Mouse (Mus musculus) cerebellum, adult 9-10 months (tissue): ENCODE data around the gene Hoxb8.

Experiments
- DNase-seq: peaks from one replicate; pipeline ENCODE4 v3.0.0; 2022

Hoxb8 gene

GRCm38 (mm10) chr11:96301837-96302236 lies 20.1 kb downstream of the Hoxb8 start:
- peak; percentile 18 for DNase-seq

DNA sequence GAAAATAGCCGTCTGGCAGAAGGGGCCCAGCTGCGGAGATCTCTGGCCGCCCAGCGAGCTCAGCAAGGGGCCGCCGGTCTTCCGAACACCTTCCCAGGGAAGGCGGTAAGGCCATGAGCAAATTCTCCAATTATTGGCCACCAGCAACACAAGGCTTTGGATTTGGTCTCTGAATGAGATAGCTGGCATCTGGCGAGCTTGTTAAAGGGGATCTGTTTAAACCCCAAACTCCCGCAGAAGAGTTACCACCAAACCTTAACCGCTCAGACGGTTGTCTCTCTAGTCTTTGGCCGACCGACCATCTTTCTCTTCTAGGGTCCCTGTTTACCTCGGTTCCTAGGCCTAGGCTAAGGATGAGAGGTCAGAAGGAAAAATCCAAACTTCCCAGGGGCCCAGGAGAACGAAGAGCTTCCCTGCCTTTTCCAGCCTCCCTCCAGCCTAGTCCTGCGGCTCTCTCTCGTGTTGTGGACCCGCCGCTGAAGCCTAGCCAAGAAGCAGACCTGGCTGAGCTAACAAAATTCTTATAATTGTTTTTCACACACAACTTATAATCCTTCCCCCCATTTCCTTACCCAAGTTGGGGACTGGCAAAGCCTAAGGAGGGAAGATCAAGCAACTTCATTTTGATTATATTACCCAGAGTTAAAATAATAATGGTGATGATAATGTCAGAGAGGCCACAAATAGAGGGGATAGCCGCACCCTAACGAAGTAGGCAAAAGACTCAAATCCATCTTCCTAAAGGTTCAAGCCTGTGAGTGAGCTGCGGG lies 20.9 kb downstream of the Hoxb8 start:
- no peak for DNase-seq

GRCm38 (mm10) chr11:96303151-96304099 lies 21.7 kb downstream of the Hoxb8 start, which contains the start of gene Hoxb5:
TSS of gene Hoxb5 (plus strand) at chr11:96303336.
- no peak for DNase-seq

GRCm38 (mm10) chr11:96304381-96305195 lies 22.9 kb downstream of the Hoxb8 start:
- DNase-seq: no peak

DNA sequence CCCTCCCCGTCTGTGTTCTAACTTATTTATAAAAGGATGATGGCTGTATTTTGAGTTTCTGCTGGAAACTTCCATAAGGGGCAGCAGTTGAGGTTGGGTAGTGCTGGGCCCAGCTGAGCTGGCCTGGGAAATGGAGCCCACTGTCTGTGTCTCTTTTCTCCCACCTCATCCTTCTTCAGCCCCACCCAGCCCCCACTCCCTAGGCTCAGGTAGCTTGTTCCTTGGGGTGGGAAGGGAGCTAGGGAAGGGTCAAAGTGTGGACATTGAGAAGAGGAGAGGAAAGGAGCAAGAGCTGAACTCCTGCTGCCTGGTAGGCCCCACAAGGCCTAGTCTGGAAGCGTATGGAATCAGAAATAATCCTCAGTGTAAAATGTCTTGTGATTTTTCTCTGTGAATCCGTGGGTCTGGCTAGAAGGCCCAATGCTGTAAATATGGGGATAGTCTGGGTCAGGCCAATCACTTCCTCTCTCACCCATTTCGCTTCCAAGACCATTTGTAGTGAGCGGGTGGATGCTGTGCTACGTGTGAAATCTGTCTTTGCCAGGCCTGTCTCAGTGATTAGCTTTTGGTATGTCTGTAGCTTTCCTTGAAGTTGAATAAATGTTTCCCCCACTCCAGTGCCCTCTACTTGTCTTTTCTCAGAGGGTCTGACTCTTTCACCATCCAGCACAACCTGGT lies 23.9 kb downstream of the Hoxb8 start:
- DNase-seq: no peak

DNA sequence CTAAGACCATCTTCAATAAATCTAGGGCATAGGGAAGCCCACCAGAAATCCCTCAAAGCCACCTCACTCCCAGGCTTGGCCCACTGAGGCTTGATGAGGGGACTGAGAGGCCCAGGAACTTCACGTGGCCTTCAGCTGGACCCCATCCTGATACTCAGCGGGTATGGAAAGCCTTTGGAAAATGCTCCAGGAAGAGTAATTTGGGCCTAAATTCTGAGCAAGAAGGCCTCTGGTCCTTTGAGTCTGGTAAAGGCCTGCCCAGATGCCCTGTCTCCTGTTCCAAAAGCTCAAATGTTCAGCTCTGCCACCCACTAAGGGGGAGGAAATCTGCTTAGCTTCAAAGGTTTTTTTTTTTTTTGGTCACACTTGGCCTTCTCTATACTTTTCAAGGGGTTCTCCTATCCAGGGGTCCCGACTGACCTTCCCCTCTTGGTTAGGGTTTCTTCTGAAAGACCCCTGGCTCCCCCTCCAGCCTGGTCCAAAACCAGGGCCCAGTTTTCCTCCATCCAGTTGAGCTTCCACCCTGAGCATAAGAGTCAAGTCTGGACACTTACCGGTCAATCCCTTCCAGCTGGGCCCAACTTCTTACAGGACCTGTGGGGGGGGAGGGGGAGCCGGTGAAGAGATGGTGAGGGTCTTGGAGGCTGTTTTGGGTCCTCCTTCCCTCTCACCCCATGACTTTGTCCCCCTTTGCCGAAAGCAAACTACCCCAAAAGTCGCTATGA lies 24.6 kb downstream of the Hoxb8 start:
- no peak for DNase-seq

GRCm38 (mm10) chr11:96306908-96307269 lies 25.2 kb downstream of the Hoxb8 start:
- DNase-seq: no peak

DNA sequence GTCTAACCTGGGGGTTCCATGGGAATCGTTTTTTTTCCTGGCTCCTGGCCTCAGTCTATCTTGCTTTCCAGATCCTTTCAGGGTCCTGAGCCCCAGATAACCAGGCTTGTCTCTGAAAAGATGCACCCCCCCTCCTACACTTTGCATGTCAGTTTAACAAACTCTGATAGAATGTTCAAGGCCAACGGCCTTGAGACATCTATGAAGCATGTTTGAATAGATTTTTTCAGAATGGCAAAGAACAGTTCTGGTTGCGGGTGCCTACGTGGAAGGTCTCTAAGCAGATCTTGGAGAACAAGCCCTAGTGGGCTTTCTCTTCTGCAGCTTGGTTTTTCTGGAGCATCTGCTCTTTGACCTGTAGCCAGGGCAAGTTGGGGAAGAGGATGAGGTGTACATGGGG lies 27.1 kb downstream of the Hoxb8 start:
- DNase-seq: no peak

DNA sequence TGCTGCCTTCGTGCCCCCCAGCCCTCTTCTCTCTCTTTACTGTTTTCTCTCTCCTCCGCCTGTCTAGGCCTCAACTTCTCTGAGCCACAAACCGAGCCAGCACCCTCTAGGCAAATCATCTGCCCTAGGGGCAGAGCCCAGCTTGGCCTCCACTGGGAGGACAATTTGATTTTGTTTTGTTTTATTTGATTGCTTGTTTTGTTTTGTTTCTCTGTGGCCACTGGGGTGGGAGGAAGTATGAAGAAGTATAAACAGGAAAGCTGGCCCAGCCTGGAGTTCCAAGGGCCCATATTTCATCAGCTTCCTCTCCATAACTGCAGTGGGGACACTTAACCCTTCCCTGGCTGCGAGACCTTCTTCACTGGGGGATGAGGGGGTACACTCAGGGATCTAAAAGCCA lies 27.6 kb downstream of the Hoxb8 start:
- no peak for DNase-seq

GRCm38 (mm10) chr11:96310183-96310938 lies 28.7 kb downstream of the Hoxb8 start:
- no peak for DNase-seq

DNA sequence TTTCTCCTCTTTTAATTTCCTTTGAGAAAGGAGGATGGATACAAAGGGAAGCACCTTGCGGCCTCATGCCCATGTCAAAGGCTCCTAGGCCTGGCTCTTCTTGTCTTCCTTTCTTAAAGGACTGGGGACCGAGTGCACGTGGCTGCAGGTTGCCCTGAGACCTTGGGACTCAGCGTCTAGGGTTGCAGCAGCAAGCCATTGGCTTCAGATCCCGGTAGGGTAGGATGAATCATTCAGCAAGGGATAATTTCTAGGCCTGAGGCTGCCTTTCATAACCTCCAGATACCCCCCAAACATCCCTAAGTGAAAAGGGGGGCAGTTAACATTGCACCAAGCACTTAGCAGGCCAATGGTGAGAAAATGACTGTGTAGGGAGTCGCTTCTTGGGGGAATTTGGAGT lies 29.4 kb downstream of the Hoxb8 start:
- no peak for DNase-seq

GRCm38 (mm10) chr11:96311520-96312417 lies 30.1 kb downstream of the Hoxb8 start:
- no peak for DNase-seq

DNA sequence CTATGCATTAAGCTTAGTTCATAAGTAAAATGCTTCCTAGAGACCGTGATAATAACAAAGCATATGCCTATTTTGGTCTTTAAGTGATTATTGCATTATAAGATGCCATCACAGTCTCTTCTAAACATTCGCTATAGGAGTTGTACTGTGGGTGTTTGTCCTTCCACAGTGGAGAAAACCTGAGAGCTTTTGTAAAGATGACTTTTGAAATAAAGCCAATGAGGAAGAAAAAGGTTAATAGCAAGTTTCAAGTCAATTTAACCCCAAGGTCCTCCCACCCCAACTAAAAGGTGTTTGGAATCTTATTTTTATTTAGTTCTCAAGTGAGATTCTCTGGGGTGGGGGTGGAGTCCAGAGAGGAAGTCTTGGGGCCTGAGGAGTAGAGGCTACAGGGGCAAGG lies 31.4 kb downstream of the Hoxb8 start:
- no peak for DNase-seq

GRCm38 (mm10) chr11:96313806-96314428 lies 32.2 kb downstream of the Hoxb8 start:
- no peak for DNase-seq

GRCm38 (mm10) chr11:96314671-96315343 lies 33.1 kb downstream of the Hoxb8 start:
- no peak for DNase-seq

- DNase-seq: no peak
Observed at GRCm38 (mm10) chr11:96315344-96315681, 33.6 kb downstream of the Hoxb8 start.

DNA sequence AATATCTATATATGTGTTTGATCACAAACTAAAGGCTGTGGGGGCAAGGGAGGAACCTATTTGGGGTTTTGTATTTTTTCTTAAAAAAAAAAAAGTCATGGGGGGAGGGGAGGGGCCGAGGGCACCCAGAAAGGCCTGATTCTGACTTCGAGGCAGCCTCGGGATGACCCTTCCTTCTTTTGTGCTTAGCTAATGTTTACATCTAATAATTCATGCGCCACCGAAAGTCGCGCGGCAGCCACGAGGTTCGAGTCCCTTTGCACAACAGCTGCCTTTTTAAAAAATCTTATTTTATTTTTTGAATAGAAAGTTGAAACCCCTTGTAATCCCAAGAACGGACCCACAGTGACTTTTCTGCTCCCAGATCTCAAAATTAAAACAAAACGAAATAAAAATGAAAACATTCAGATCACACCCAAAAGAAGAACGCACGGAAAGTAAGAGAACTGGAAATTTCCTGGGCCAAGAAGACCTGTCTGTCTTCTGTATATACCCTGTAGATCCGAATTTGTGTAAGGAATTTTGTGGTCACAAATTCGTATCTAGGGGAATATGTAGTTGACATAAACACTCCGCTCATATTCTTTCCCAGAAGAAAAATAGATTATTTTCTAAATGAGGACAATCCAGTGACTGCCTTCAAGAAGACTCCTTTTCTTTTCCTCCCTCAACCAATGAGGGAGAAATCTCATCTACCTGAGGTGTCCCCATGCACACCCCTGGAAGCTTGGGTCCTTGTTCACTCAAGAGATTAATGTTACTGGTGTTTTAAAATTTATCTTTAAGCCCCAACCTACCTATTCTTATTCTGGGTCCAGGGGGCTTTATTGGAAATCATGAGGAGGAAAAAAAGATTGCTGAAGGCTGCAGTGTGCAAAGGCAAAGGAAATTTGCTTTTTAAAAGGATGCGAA lies 35.2 kb downstream of the Hoxb8 start:
- DNase-seq: no peak
